Mouse (Mus musculus) forebrain, postnatal 0 days (tissue): ENCODE data around the gene Pcgf2. TPM values are rescaled to one million over a fixed set of nuclear protein-coding genes. Genes with fewer than 3 reads are reported as not detected.
A peak's percentile ranks its signal among the peaks of the same experiment; 100 is the strongest.

Experiments used
- ATAC-seq: fragments of 200-750 bp; cut with Nextera tagmentation; 2 replicates; pipeline ENCODE4 v1.8.0; 2017; ENCODE audit warnings: mild to moderate bottlenecking, moderate library complexity
- DNase-seq: peaks from one replicate; pipeline ENCODE4 v3.0.0-alpha.2; 2015
- H3K27ac ChIP-seq: fragments of 300-500 bp; sonication (generic); 2 replicates; pipeline ENCODE4 v1.5.1; 2014; ENCODE audit warnings: low read depth, mild to moderate bottlenecking, antibody characterized with exemption, low read length, moderate library complexity, mixed read lengths
- H3K27me3 ChIP-seq: fragments of 300-500 bp; sonication (generic); 2 replicates; pipeline ENCODE4 v1.6.1; 2014; ENCODE audit warnings: mild to moderate bottlenecking, low read length, mixed read lengths; ENCODE audit not compliant: insufficient read depth
- H3K36me3 ChIP-seq: fragments of 300-500 bp; sonication (generic); 2 replicates; pipeline ENCODE4 v1.6.1; 2014; ENCODE audit warnings: mild to moderate bottlenecking, moderate library complexity; ENCODE audit not compliant: insufficient read depth
- H3K4me1 ChIP-seq: fragments of 300-500 bp; sonication (generic); 2 replicates; pipeline ENCODE4 v1.6.1; 2014; ENCODE audit warnings: antibody characterized with exemption; ENCODE audit not compliant: insufficient read depth
- H3K4me2 ChIP-seq: fragments of 300-500 bp; sonication (generic); 2 replicates; pipeline ENCODE4 v1.6.1; 2014; ENCODE audit warnings: low read depth, mild to moderate bottlenecking, moderate library complexity
- H3K4me3 ChIP-seq: fragments of 300-500 bp; sonication (generic); 2 replicates; pipeline ENCODE4 v1.5.1; 2014; ENCODE audit warnings: low read depth, low read length, mixed read lengths
- H3K9ac ChIP-seq: fragments of 300-500 bp; sonication (generic); 2 replicates; pipeline ENCODE4 v1.6.1; 2014; ENCODE audit warnings: mild to moderate bottlenecking
- H3K9me3 ChIP-seq: fragments of 300-500 bp; sonication (generic); 2 replicates; pipeline ENCODE4 v1.6.1; 2016; ENCODE audit warnings: low read length
- CTCF ChIP-seq: sonication (generic); IDR thresholded peaks from 2 replicates; pipeline ENCODE4 v1.5.1; 2016; ENCODE audit warnings: antibody characterized with exemption, control low read depth, low read depth
- WGBS: fragments of 180-500 bp; shearing (Covaris S2); extraction: QIAGEN DNeasy Blood & Tissue Kit; methylation state at CpG from one replicate; pipeline ENCODE4 v1.1.7; 2014; 5-methylcytosine and 5-hydroxymethylcytosine counted together
- polyA plus RNA-seq: library from polyadenylated mRNA; unstranded; fragments of >200 nt; fragmentation: Nextera tagmentation; extraction: Ambion mirVana; gene quantifications from 2 replicates; pipeline ENCODE4 v1.2.1, GENCODE M21; 2015
- total RNA-seq: library from RNA; depleted of rRNA; stranded (reverse); fragments of >200 nt; gene quantifications from 2 replicates; pipeline ENCODE4 v1.2.3, GENCODE M21; 2014

Gene Pcgf2
- total and polyA plus RNA-seq, 2 experiments from 2014 or later, result 12.6 to 21.9 TPM

DNA sequence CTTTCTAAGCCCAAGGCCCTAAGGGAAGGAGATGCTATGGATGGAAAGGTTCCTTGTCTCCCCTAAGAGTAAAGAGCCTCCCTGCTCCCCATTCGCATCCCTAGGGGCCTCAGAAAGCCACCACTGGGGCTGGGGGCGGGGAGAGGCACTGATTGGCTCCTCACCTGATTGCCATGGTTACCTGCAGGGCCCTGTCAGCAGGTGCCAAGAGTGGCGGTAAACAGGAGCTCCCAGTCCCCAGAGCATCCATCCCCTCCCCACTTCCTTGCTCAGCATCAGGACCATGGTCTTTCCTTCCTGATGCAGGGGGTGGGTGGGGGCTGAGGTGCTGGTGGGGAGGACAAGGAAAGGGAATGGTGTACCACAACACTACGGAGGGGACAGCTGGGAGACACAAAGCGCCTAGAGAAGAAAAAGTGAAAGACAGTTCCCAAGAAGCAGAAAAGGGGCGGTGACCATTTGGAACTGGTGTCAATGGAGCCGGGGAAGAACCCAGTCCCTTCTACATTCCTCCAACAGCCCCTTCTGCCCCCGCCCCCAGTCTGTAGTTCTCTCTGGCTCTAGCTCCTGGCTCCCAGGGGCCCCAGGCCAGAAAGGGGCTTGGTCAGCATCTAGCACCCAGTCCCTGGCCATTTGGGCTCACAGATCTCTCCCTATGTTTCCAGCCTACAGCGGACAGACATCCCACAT is 4.4 kb downstream of the Pcgf2 start:
- peaks cover 24% of the 10 kb centered on the region for H3K36me3 ChIP-seq
- H3K9me3 ChIP-seq, result no peaks in the 10 kb centered on the region
- peak overlapping the region; percentile 75 for H3K27ac ChIP-seq
- DNase-seq, result peak; percentile 58
- ATAC-seq, result no peak
- H3K9ac ChIP-seq, result peak overlapping the region; percentile 35
- no peaks in the 10 kb centered on the region for H3K27me3 ChIP-seq
- peak overlapping the region; percentile 71 for H3K4me2 ChIP-seq
- H3K4me3 ChIP-seq, result peak overlapping the region; percentile 25
- peaks cover 27% of the 10 kb centered on the region for H3K4me1 ChIP-seq
- WGBS, result 15% methylated on average over 8 of the region's 9 CpGs
- no peak for TF ChIP-seq CTCF

DNA sequence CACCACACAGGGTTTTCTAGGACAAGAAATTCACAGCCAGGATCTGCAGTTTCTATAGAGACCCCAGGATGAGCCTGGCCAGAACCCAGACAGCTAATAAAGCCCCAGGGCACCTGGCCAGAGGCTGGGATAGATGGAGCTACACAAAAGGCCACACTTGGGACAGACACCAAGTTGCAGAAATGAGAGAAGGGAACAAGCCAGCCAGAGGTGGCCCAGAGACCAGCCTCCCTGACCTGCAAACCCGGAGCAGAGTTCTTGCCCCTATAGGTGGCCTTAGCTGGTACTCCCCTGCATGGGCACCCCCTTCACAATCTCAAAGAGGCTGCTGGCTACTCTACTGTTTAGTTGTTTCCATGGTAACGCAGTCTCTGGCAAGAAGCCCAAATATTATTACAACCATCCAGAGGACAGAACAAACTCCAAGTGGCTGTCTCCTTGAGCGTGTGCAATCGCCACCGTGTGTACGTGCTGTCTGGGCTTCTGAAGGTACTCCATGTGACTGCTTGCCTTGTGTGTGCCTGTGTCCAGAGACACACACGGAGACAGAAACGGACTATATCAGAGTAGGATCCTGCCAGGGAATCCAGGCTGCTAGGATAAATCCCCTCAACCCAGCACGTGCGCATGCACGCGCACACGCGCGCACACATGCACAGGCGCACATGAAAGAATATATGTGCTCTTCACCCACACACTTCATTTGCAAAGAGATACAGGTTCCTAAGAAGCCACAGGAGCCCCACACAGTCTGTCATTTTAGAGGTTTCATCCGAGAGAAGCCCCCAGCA is 5.2 kb downstream of the Pcgf2 start:
- peak overlapping the region; percentile 75 for H3K27ac ChIP-seq
- peaks cover 27% of the 10 kb centered on the region for H3K4me1 ChIP-seq
- ATAC-seq, result 0 out of 2 replicates have a peak, but pooled peaks have one; percentile 5
- DNase-seq, result peak; percentile 83
- H3K4me2 ChIP-seq, result peak overlapping the region; percentile 71
- 13% methylated on average over 17 of the region's 17 CpGs for WGBS
- peak overlapping the region; percentile 35 for H3K9ac ChIP-seq
- no peaks in the 10 kb centered on the region for H3K9me3 ChIP-seq
- peak; percentile 9; the same call in 1 of the 2 replicates for TF ChIP-seq CTCF
- H3K4me3 ChIP-seq, result peak overlapping the region; percentile 25
- no peaks in the 10 kb centered on the region for H3K27me3 ChIP-seq
- peaks cover 31% of the 10 kb centered on the region for H3K36me3 ChIP-seq

GRCm38 (mm10) chr11:97694435-97694834 is 5.9 kb downstream of the Pcgf2 start:
- Histone ChIP-seq H3K27me3 (no peaks in the 10 kb centered on the region), H3K4me1 (peaks cover 27% of the 10 kb centered on the region), H3K9ac (peak overlapping the region; percentile 35; the same call in 1 of the 2 replicates)

DNA sequence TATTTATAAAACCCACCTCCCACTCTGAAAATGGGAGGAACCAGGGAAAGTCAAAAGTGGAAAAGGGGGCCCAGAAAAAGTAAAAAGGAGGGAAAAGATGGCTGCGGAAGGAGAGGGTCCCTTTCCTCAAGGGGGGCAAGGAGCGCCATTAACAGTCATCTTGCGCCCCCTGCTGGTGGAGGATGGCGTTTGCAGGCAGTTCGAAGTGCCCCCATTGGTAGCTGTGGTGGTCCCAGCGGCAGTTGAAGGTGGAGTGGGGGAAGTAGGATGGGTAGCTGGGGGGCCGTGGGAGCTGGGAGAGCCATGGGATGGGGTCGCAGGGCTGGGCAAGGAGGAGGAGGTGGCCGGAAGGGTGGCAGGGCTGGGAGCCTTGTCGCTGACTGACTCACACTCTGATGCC is 10.4 kb downstream of the Pcgf2 start:
- Histone ChIP-seq H3K9ac (no peak overlapping the region), H3K9me3 (no peaks in the 10 kb centered on the region), H3K4me1 (peaks cover under 1% of the 10 kb centered on the region), H3K4me2 (no peak overlapping the region), H3K4me3 (no peak overlapping the region), H3K27ac (no peak overlapping the region), H3K36me3 (peaks cover 44% of the 10 kb centered on the region), H3K27me3 (no peaks in the 10 kb centered on the region)
- DNase-seq (peak; percentile 85), ATAC-seq (0 out of 2 replicates have a peak, but pooled peaks have one; percentile 25)
- 24% methylated on average over 10 of the region's 10 CpGs for WGBS
- TF ChIP-seq CTCF, result peak; percentile 98

More at GRCm38 (mm10) chr11:97694435-97694834, 5.9 kb downstream of the Pcgf2 start:
- H3K27ac ChIP-seq, result peak overlapping the region; percentile 75; the same call in 1 of the 2 replicates
- no peak for TF ChIP-seq CTCF
- H3K36me3 ChIP-seq, result peaks cover 34% of the 10 kb centered on the region
- H3K9me3 ChIP-seq, result no peaks in the 10 kb centered on the region
- no peak for ATAC-seq
- 46% methylated on average over 4 of the region's 4 CpGs for WGBS
- no peak for DNase-seq
- H3K4me3 ChIP-seq, result no peak overlapping the region
- H3K4me2 ChIP-seq, result peak overlapping the region; percentile 71

- no peak for ATAC-seq
- TF ChIP-seq CTCF, result no peak
- 85% methylated on average over 3 of the region's 3 CpGs for WGBS
Observed at GRCm38 (mm10) chr11:97687061-97687460, 13.2 kb downstream of the Pcgf2 start.

DNA sequence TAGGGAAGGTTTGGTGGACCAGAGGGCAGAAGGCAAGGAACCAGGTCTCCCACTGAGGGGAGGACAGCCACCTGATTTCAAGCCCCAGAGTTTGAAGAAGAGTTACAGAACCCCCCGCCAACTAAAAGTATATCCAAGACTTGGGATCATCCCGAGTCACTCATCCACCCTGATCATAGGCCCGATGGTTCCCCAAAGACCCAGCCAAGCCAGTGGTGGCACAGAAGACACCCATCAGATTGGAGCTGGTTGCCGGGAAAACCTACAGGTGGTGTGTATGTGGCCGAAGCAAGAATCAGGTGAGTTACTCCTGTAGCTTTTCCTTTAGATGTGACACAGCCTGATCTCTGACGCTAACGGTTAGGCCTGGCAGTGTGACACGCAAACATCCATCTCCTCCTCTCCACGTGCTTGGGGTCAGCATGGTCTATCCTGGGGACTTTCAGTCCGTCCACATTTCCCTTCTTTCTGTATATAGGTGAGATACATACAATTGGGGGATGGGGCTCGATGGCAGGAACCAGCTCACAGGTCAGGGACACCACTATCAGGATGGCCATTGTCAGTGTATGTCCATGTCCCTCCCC is 13.9 kb downstream of the Pcgf2 start:
- 77% methylated on average over 11 of the region's 11 CpGs for WGBS
- peaks cover 38% of the 10 kb centered on the region for H3K36me3 ChIP-seq
- H3K9me3 ChIP-seq, result no peaks in the 10 kb centered on the region
- H3K4me1 ChIP-seq, result no peaks in the 10 kb centered on the region
- no peak overlapping the region for H3K27ac ChIP-seq
- H3K27me3 ChIP-seq, result no peaks in the 10 kb centered on the region
- no peak overlapping the region; the same call in 1 of the 2 replicates for H3K9ac ChIP-seq
- TF ChIP-seq CTCF, result no peak
- no peak overlapping the region for H3K4me3 ChIP-seq
- ATAC-seq, result no peak
- no peak for DNase-seq
- peak overlapping the region; percentile 97 for H3K4me2 ChIP-seq

More at GRCm38 (mm10) chr11:97687061-97687460, 13.2 kb downstream of the Pcgf2 start:
- H3K4me1 ChIP-seq, result no peaks in the 10 kb centered on the region
- no peak overlapping the region for H3K4me3 ChIP-seq
- peaks cover 38% of the 10 kb centered on the region for H3K36me3 ChIP-seq
- no peak for DNase-seq
- H3K9me3 ChIP-seq, result no peaks in the 10 kb centered on the region
- H3K27ac ChIP-seq, result no peak overlapping the region
- H3K4me2 ChIP-seq, result no peak overlapping the region
- 0 out of 2 replicates have a peak overlapping the region, but pooled peaks have one; percentile 3 for H3K9ac ChIP-seq
- H3K27me3 ChIP-seq, result no peaks in the 10 kb centered on the region
